Comparison of ENCODE assay signal across 13 mouse cellular contexts in the genomic region with DNA sequence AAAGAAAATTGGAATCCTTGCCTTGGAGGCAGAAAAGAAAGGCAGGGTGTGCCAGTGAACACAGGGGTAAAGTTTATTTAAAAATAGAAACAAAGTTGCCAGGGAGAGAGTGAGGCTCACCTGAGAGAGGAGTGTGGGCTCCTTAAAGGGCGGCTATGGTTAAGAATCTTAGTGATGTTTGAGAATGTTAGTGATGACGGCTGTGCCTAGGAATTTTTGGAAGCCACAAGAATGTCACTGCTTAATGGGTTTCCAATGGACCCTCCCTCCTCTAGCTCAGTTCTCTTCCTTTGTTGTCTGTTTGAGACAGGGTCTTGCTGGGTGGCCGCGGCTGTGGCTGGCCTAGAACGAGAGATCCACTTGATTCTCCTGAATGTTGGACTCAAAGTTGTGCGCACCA.
"Had no signal": no experiment of that assay in that cellular context is flagged by ENCODE, and none has a peak within 500 bp of the region (broad histone marks: within the 10 kb centered on the region; RNA-seq: fewer than 3 reads in every experiment).

No protein-coding gene starts in this region.

- ATAC-seq: midbrain, embryonic 16.5 days had no signal

- H3K27me3 ChIP-seq: kidney, embryonic 15.5 days; liver, embryonic 15.5 days; midbrain, embryonic 12.5 days; stomach, embryonic 15.5 days had no signal

- DNase-seq: kidney, adult 2 months; kidney, postnatal 25 days; right cerebral cortex, postnatal 14 days; thymus, postnatal 4 days had no signal

- H3K9me3 ChIP-seq: kidney, embryonic 15.5 days; limb, embryonic 10.5 days; liver, embryonic 15.5 days; stomach, embryonic 15.5 days had no signal

- H3K27ac ChIP-seq: kidney, embryonic 15.5 days; left cerebral cortex, adult 2 months; limb, embryonic 10.5 days; liver, embryonic 15.5 days; macrophage; midbrain, embryonic 12.5 days; stomach, embryonic 15.5 days had no signal

- H3K4me1 ChIP-seq: liver, embryonic 15.5 days; stomach, embryonic 15.5 days had no signal

- H3K4me3 ChIP-seq: kidney, embryonic 15.5 days; left cerebral cortex, adult 2 months; limb, embryonic 10.5 days; liver, embryonic 15.5 days; midbrain, embryonic 12.5 days; stomach, embryonic 15.5 days had no signal

- H3K9ac ChIP-seq: kidney, embryonic 15.5 days; liver, embryonic 15.5 days; midbrain, embryonic 12.5 days; stomach, embryonic 15.5 days had no signal

- H3K36me3 ChIP-seq: kidney, embryonic 15.5 days; limb, embryonic 10.5 days; liver, embryonic 15.5 days; stomach, embryonic 15.5 days had no signal

- H3K4me2 ChIP-seq: kidney, embryonic 15.5 days; liver, embryonic 11.5 days; liver, embryonic 15.5 days; midbrain, embryonic 12.5 days; stomach, embryonic 15.5 days had no signal
